ENCODE assay signal across 8 mouse cellular contexts in genomic region chr11:96934921-96935356, GRCm38 (mm10). TPM values are rescaled to one million over a fixed set of nuclear protein-coding genes. Genes with fewer than 3 reads are reported as not detected.
A peak's percentile ranks its signal among the peaks of the same experiment; 100 is the strongest.
DNase-seq lines count a peak whose midpoint lies in the region; ATAC-seq and TF ChIP-seq lines count a peak whose summit lies in the region.

No protein-coding gene starts in this region.

- H3K4me1 ChIP-seq in kidney, embryonic 14.5 days (ENCODE audit: control insufficient read depth, insufficient read depth, low read length), result peaks cover 17% of the 10 kb centered on the region
- H3K4me1 ChIP-seq in lung, adult 2 months (ENCODE audit: control insufficient read depth, insufficient read depth, low read length), result 0 out of 2 replicates have a peak, but pooled peaks cover 4% of the 10 kb centered on the region
- H3K4me1 ChIP-seq in neural tube, embryonic 13.5 days (replicated peaks), result 0 out of 2 replicates have a peak, but pooled peaks cover 8% of the 10 kb centered on the region

- H3K9me3 ChIP-seq in kidney, embryonic 14.5 days (ENCODE audit: control insufficient read depth, low read length), result no peaks in the 10 kb centered on the region
- H3K9me3 ChIP-seq in neural tube, embryonic 13.5 days, result no peaks in the 10 kb centered on the region

- peak overlapping the region; percentile 26; the same call in 1 of the 2 replicates for H3K27ac ChIP-seq in kidney, embryonic 14.5 days (ENCODE audit: low read depth, low read length)
- H3K27ac ChIP-seq in neural tube, embryonic 13.5 days (replicated peaks), result no peak overlapping the region

- no peak for TF ChIP-seq CTCF in lung, adult 2 months (IDR thresholded peaks at IDR 0.05; ENCODE audit: insufficient read depth, low read length)

- 28% methylated on average over 12 of the region's 12 CpGs for WGBS in kidney, embryonic 14.5 days
- 21% methylated on average over 12 of the region's 12 CpGs for WGBS in lung, adult 2 months
- 26% methylated on average over 12 of the region's 12 CpGs for WGBS in neural tube, embryonic 13.5 days

- H3K9ac ChIP-seq in kidney, embryonic 14.5 days (ENCODE audit: low read depth, low read length), result peak overlapping the region; percentile 28; the same call in 1 of the 2 replicates
- 0 out of 2 replicates have a peak overlapping the region, but pooled peaks have one; percentile 22 for H3K9ac ChIP-seq in neural tube, embryonic 13.5 days

- H3K36me3 ChIP-seq in kidney, embryonic 14.5 days (ENCODE audit: control insufficient read depth, insufficient read depth, low read length), result no peaks in the 10 kb centered on the region; the same call in 1 of the 2 replicates
- H3K36me3 ChIP-seq in neural tube, embryonic 13.5 days, result 0 out of 2 replicates have a peak, but pooled peaks cover 8% of the 10 kb centered on the region

- H3K27me3 ChIP-seq in kidney, embryonic 14.5 days (ENCODE audit: control insufficient read depth, insufficient read depth, low read length), result no peaks in the 10 kb centered on the region
- H3K27me3 ChIP-seq in neural tube, embryonic 13.5 days, result peaks cover 2% of the 10 kb centered on the region

- H3K4me2 ChIP-seq in kidney, embryonic 14.5 days (replicated peaks; ENCODE audit: low read depth, low read length), result 0 out of 2 replicates have a peak overlapping the region, but pooled peaks have one; percentile 22
- peak overlapping the region; percentile 40 for H3K4me2 ChIP-seq in neural tube, embryonic 13.5 days

- peak; percentile 73 for DNase-seq in thymus, postnatal 0 days (ENCODE audit: low spot score)
- DNase-seq in thymus, postnatal 10 days (ENCODE audit: low spot score in 2 of 2), result no peak
- DNase-seq in c-Kit-positive CD71-positive TER-119-negative erythroid progenitor cells, embryonic 14.5 days (ENCODE audit: low read depth), result peak; percentile 79
- DNase-seq in heart, adult 8-10 months (ENCODE audit: low spot score), result peak; percentile 35
- peak; percentile 73 for DNase-seq in lung, adult 2 months
- no peak for DNase-seq in cerebellum, adult 8-10 months

- peak; percentile 83 for ATAC-seq in kidney, embryonic 14.5 days (ENCODE audit: low FRiP score, low TSS enrichment)
- peak; percentile 77 for ATAC-seq in neural tube, embryonic 13.5 days (ENCODE audit: low read depth)

- TF ChIP-seq POLR2A in lung, adult 2 months (IDR thresholded peaks at IDR 0.05; ENCODE audit: borderline replicate concordance, extremely low read depth, low read depth, low read length), result peak; percentile 80; the same call in 1 of the 2 replicates

- 0 out of 2 replicates have a peak overlapping the region, but pooled peaks have one; percentile 12 for H3K4me3 ChIP-seq in kidney, embryonic 14.5 days (ENCODE audit: low read length)
- no peak overlapping the region for H3K4me3 ChIP-seq in lung, adult 2 months (replicated peaks; ENCODE audit: extremely low read depth, low read depth, low read length)
- H3K4me3 ChIP-seq in neural tube, embryonic 13.5 days, result peak overlapping the region; percentile 12; the same call in 1 of the 2 replicates

RNA-seq across cellular contexts. Expression of gene Prr15l, which starts 7.0 kb away (rescaled TPM):
- 1.0 and 1.5 TPM in 2 replicates for polyA plus RNA-seq in thymus, postnatal 0 days (2015; fragmentation: Nextera tagmentation; extraction: Ambion mirVana)
- total RNA-seq in heart, adult 8-10 months (2022), result 1 to 10 TPM; 1.1 to 1.7 (median 1.5) TPM
- polyA plus RNA-seq in kidney, embryonic 14.5 days (2014; fragmentation: Nextera tagmentation; extraction: Ambion mirVana), result 33.7 and 36.3 TPM in 2 replicates
- polyA plus RNA-seq in lung, adult 2 months (2012; rRNA removed), result 56.2 and 69.8 TPM in 2 replicates
- 0.21 TPM in 1 of 2 replicates, not detected in the other for polyA plus RNA-seq in neural tube, embryonic 13.5 days (2015; fragmentation: Nextera tagmentation; extraction: Ambion mirVana)

RNA-seq across cellular contexts. Expression of gene Pnpo, which starts 8.8 kb away (rescaled TPM):
- polyA plus RNA-seq in thymus, postnatal 0 days (2015; fragmentation: Nextera tagmentation; extraction: Ambion mirVana), result 39.0 and 39.5 TPM in 2 replicates
- total RNA-seq in heart, adult 8-10 months (2022), result 10 to 100 TPM; 14.9 to 16.6 (median 16.1) TPM
- 17.3 and 28.0 TPM in 2 replicates for polyA plus RNA-seq in kidney, embryonic 14.5 days (2014; fragmentation: Nextera tagmentation; extraction: Ambion mirVana)
- 20.7 and 24.0 TPM in 2 replicates for polyA plus RNA-seq in lung, adult 2 months (2012; rRNA removed)
- 18.5 and 22.3 TPM in 2 replicates for polyA plus RNA-seq in neural tube, embryonic 13.5 days (2015; fragmentation: Nextera tagmentation; extraction: Ambion mirVana)

RNA-seq across cellular contexts. Expression of gene Cdk5rap3, which starts 18.6 kb away (rescaled TPM):
- 105 and 116 TPM in 2 replicates for polyA plus RNA-seq in thymus, postnatal 0 days (2015; fragmentation: Nextera tagmentation; extraction: Ambion mirVana)
- 10 to 100 TPM; 20.4 to 25.7 (median 22.7) TPM for total RNA-seq in heart, adult 8-10 months (2022)
- 66.9 and 69.1 TPM in 2 replicates for polyA plus RNA-seq in kidney, embryonic 14.5 days (2014; fragmentation: Nextera tagmentation; extraction: Ambion mirVana)
- 25.4 and 30.1 TPM in 2 replicates for polyA plus RNA-seq in lung, adult 2 months (2012; rRNA removed)
- polyA plus RNA-seq in neural tube, embryonic 13.5 days (2015; fragmentation: Nextera tagmentation; extraction: Ambion mirVana), result 79.2 and 92.0 TPM in 2 replicates

RNA-seq across cellular contexts. Expression of gene Sp2, which starts 47.8 kb away (rescaled TPM):
- 19.2 and 21.9 TPM in 2 replicates for polyA plus RNA-seq in thymus, postnatal 0 days (2015; fragmentation: Nextera tagmentation; extraction: Ambion mirVana)
- 10 to 100 TPM in 2 of 4 experiments, 1 to 10 TPM in 2; 7.8 to 13.7 (median 11.0) TPM for total RNA-seq in heart, adult 8-10 months (2022)
- polyA plus RNA-seq in kidney, embryonic 14.5 days (2014; fragmentation: Nextera tagmentation; extraction: Ambion mirVana), result 13.3 and 23.9 TPM in 2 replicates
- polyA plus RNA-seq in lung, adult 2 months (2012; rRNA removed), result 23.1 and 26.3 TPM in 2 replicates
- 15.9 and 16.7 TPM in 2 replicates for polyA plus RNA-seq in neural tube, embryonic 13.5 days (2015; fragmentation: Nextera tagmentation; extraction: Ambion mirVana)

Comparison
In these comparisons a context has a peak if more than half of its experiments do, and no peak if none do; other contexts are left out.
1. DNase-seq: peak in thymus, postnatal 0 days (single experiment), c-Kit-positive CD71-positive TER-119-negative erythroid progenitor cells, embryonic 14.5 days (single experiment), heart, adult 8-10 months (single experiment) and lung, adult 2 months (single experiment); none in thymus, postnatal 10 days (0 of 2) and cerebellum, adult 8-10 months (single experiment).
2. RNA of gene Prr15l, which starts 7.0 kb away (polyA plus RNA-seq): 56.2 to 69.8 TPM in lung, adult 2 months and 33.7 to 36.3 TPM in kidney, embryonic 14.5 days; 1.0 to 1.5 TPM in thymus, postnatal 0 days and 0.21 TPM in neural tube, embryonic 13.5 days; every median in the first group is over 10 times any median in the second.